Mouse (Mus musculus) neural tube, embryonic 11.5 days (tissue): ENCODE results near the gene Csrp3. TPM values are rescaled to one million over a fixed set of nuclear protein-coding genes. Genes with fewer than 3 reads are reported as not detected.

Experiments used
- ATAC-seq: fragments of 200-750 bp; cut with Nextera tagmentation; 2 replicates; pipeline ENCODE4 v1.8.0; 2017; ENCODE audit warnings: moderate number of reproducible peaks, mild to moderate bottlenecking, moderate TSS enrichment, moderate library complexity; ENCODE audit not compliant: insufficient read depth, low FRiP score, low TSS enrichment
- DNase-seq: peaks from one replicate; pipeline ENCODE4 v3.0.0-alpha.2; 2015; ENCODE audit warnings: low spot score
- H3K27ac ChIP-seq: fragments of 300-500 bp; sonication (generic); 2 replicates; pipeline ENCODE4 v1.5.1; 2014; ENCODE audit warnings: low read depth, mild to moderate bottlenecking, low read length
- H3K27me3 ChIP-seq: fragments of 300-500 bp; sonication (generic); 2 replicates; pipeline ENCODE4 v1.6.1; 2014; ENCODE audit warnings: mild to moderate bottlenecking, low read length, mixed read lengths; ENCODE audit not compliant: control insufficient read depth, insufficient read depth
- H3K36me3 ChIP-seq: fragments of 300-500 bp; sonication (generic); 2 replicates; pipeline ENCODE4 v1.6.1; 2014; ENCODE audit warnings: mild to moderate bottlenecking, low read length, moderate library complexity, mixed read lengths; ENCODE audit not compliant: control insufficient read depth, insufficient read depth
- H3K4me1 ChIP-seq: fragments of 300-500 bp; sonication (generic); 2 replicates; pipeline ENCODE4 v1.6.1; 2014; ENCODE audit warnings: low read length, mixed read lengths; ENCODE audit not compliant: control insufficient read depth, insufficient read depth
- H3K4me2 ChIP-seq: fragments of 300-500 bp; sonication (generic); 2 replicates; pipeline ENCODE4 v1.6.1; 2014; ENCODE audit warnings: low read depth, mild to moderate bottlenecking, moderate library complexity
- H3K4me3 ChIP-seq: fragments of 300-500 bp; sonication (generic); 2 replicates; pipeline ENCODE4 v1.5.1; 2014; ENCODE audit warnings: low read depth, low read length
- H3K9ac ChIP-seq: fragments of 300-500 bp; sonication (generic); 2 replicates; pipeline ENCODE4 v1.6.1; 2014; ENCODE audit warnings: mild to moderate bottlenecking, low read length
- H3K9me3 ChIP-seq: fragments of 300-500 bp; sonication (generic); 2 replicates; pipeline ENCODE4 v1.6.1; 2016; ENCODE audit warnings: low read length; ENCODE audit not compliant: control insufficient read depth
- WGBS: fragments of 180-500 bp; shearing (Covaris S2); extraction: QIAGEN DNeasy Blood & Tissue Kit; methylation state at CpG from one replicate; pipeline ENCODE4 v1.1.7; 2014; 5-methylcytosine and 5-hydroxymethylcytosine counted together
- polyA plus RNA-seq: library from polyadenylated mRNA; unstranded; fragments of >200 nt; fragmentation: Nextera tagmentation; extraction: Ambion mirVana; gene quantifications from 2 replicates; pipeline ENCODE4 v1.2.1, GENCODE M21; 2014

The Csrp3 gene
- polyA plus RNA-seq = 1.4 and 2.4 TPM in 2 replicates

GRCm38 (mm10) chr7:48847820-48848650 is at the start of gene Csrp3:
Gene Csrp3 (minus strand): TSS chr7:48848033.
- 51% methylated on average over 11 of the region's 11 CpGs for WGBS
- Histone ChIP-seq H3K27ac (no peak within 1 kb of the TSS), H3K4me3 (no peak within 1 kb of the TSS), H3K4me1 (no peaks in the 10 kb centered on the region), H3K9me3 (no peaks in the 10 kb centered on the region), H3K9ac (no peak within 1 kb of the TSS), H3K4me2 (no peak within 1 kb of the TSS), H3K27me3 (peaks cover 16% of the 10 kb centered on the region), H3K36me3 (no peaks in the 10 kb centered on the region)
- DNase-seq (no peak), ATAC-seq (no peak)

- WGBS = 83% methylated on average over 4 of the region's 4 CpGs
- peaks cover 15% of the 10 kb centered on the region for H3K4me1 ChIP-seq
These were observed 48.2 kb upstream of the Csrp3 start for GRCm38 (mm10) chr7:48896051-48896450.

GRCm38 (mm10) chr7:48895475-48895874 is 47.6 kb upstream of the Csrp3 start:
- Histone ChIP-seq H3K9me3 (no peaks in the 10 kb centered on the region), H3K36me3 (no peaks in the 10 kb centered on the region), H3K27ac (no peak overlapping the region), H3K9ac (no peak overlapping the region), H3K27me3 (no peaks in the 10 kb centered on the region), H3K4me1 (peaks cover 15% of the 10 kb centered on the region), H3K4me3 (no peak overlapping the region), H3K4me2 (no peak overlapping the region)
- DNase-seq (no peak), ATAC-seq (no peak)
- 95% methylated on average over 4 of the region's 4 CpGs for WGBS

More at GRCm38 (mm10) chr7:48896051-48896450, 48.2 kb upstream of the Csrp3 start:
- H3K36me3 ChIP-seq = no peaks in the 10 kb centered on the region
- H3K4me3 ChIP-seq = no peak overlapping the region
- H3K27me3 ChIP-seq = no peaks in the 10 kb centered on the region
- no peak overlapping the region for H3K4me2 ChIP-seq
- no peak for DNase-seq
- H3K9ac ChIP-seq = no peak overlapping the region
- H3K27ac ChIP-seq = no peak overlapping the region
- no peaks in the 10 kb centered on the region for H3K9me3 ChIP-seq
- no peak for ATAC-seq

- WGBS = 79% methylated on average over 6 of the region's 6 CpGs
- no peaks in the 10 kb centered on the region for H3K27me3 ChIP-seq
- H3K27ac ChIP-seq = no peak overlapping the region
These were observed 46.9 kb upstream of the Csrp3 start for GRCm38 (mm10) chr7:48894763-48895162.

GRCm38 (mm10) chr7:48894152-48894551 is 46.3 kb upstream of the Csrp3 start:
- Histone ChIP-seq H3K27ac (no peak overlapping the region), H3K4me2 (no peak overlapping the region), H3K4me3 (no peak overlapping the region), H3K9ac (no peak overlapping the region), H3K9me3 (no peaks in the 10 kb centered on the region), H3K27me3 (no peaks in the 10 kb centered on the region), H3K36me3 (no peaks in the 10 kb centered on the region), H3K4me1 (peaks cover 15% of the 10 kb centered on the region)
- WGBS = 1% methylated on average over 6 of the region's 6 CpGs
- DNase-seq (peak; percentile 83), ATAC-seq (no peak)

More at GRCm38 (mm10) chr7:48894763-48895162, 46.9 kb upstream of the Csrp3 start:
- peaks cover 15% of the 10 kb centered on the region for H3K4me1 ChIP-seq
- ATAC-seq (no peak), DNase-seq (no peak)
- H3K9ac ChIP-seq = no peak overlapping the region
- no peak overlapping the region for H3K4me2 ChIP-seq
- no peaks in the 10 kb centered on the region for H3K36me3 ChIP-seq
- H3K9me3 ChIP-seq = no peaks in the 10 kb centered on the region
- no peak overlapping the region for H3K4me3 ChIP-seq

GRCm38 (mm10) chr7:48893093-48893492 is 45.3 kb upstream of the Csrp3 start:
- H3K9me3 ChIP-seq = no peaks in the 10 kb centered on the region
- H3K27me3 ChIP-seq = no peaks in the 10 kb centered on the region

GRCm38 (mm10) chr7:48891029-48891428 is 43.2 kb upstream of the Csrp3 start:
- DNase-seq (no peak), ATAC-seq (peak; percentile 56)
- Histone ChIP-seq H3K9ac (no peak overlapping the region), H3K36me3 (no peaks in the 10 kb centered on the region), H3K27ac (no peak overlapping the region), H3K4me3 (no peak overlapping the region), H3K9me3 (no peaks in the 10 kb centered on the region), H3K4me2 (no peak overlapping the region), H3K4me1 (peaks cover 3% of the 10 kb centered on the region; the same call in 1 of the 2 replicates), H3K27me3 (no peaks in the 10 kb centered on the region)
- 63% methylated on average over 5 of the region's 5 CpGs for WGBS

More at GRCm38 (mm10) chr7:48893093-48893492, 45.3 kb upstream of the Csrp3 start:
- WGBS = 77% methylated on average over 7 of the region's 7 CpGs
- no peak overlapping the region for H3K4me3 ChIP-seq
- H3K27ac ChIP-seq = no peak overlapping the region
- peaks cover 15% of the 10 kb centered on the region for H3K4me1 ChIP-seq
- DNase-seq (no peak), ATAC-seq (no peak)
- no peak overlapping the region for H3K4me2 ChIP-seq
- no peak overlapping the region for H3K9ac ChIP-seq
- H3K36me3 ChIP-seq = no peaks in the 10 kb centered on the region

- no peaks in the 10 kb centered on the region for H3K9me3 ChIP-seq
- no peak for DNase-seq
- H3K4me3 ChIP-seq = no peak overlapping the region
- no peak overlapping the region for H3K9ac ChIP-seq
- 66% methylated on average over 2 of the region's 2 CpGs for WGBS
- no peak for ATAC-seq
- 0 out of 2 replicates have a peak, but pooled peaks cover 3% of the 10 kb centered on the region for H3K27me3 ChIP-seq
- no peaks in the 10 kb centered on the region for H3K36me3 ChIP-seq
- no peak overlapping the region for H3K27ac ChIP-seq
- peaks cover 3% of the 10 kb centered on the region; the same call in 1 of the 2 replicates for H3K4me1 ChIP-seq
- H3K4me2 ChIP-seq = no peak overlapping the region
These were observed 40.9 kb upstream of the Csrp3 start for GRCm38 (mm10) chr7:48888751-48889150.

GRCm38 (mm10) chr7:48887973-48888372 is 40.1 kb upstream of the Csrp3 start:
- H3K9me3 ChIP-seq = no peaks in the 10 kb centered on the region
- no peak overlapping the region for H3K4me3 ChIP-seq
- H3K4me1 ChIP-seq = peaks cover 3% of the 10 kb centered on the region; the same call in 1 of the 2 replicates
- H3K27ac ChIP-seq = no peak overlapping the region
- H3K27me3 ChIP-seq = peaks cover 5% of the 10 kb centered on the region; the same call in 1 of the 2 replicates
- ATAC-seq = no peak
- DNase-seq = no peak
- H3K4me2 ChIP-seq = no peak overlapping the region
- WGBS = 38% methylated on average over 8 of the region's 8 CpGs
- no peaks in the 10 kb centered on the region for H3K36me3 ChIP-seq
- no peak overlapping the region for H3K9ac ChIP-seq
